Mouse (Mus musculus): ENCODE results near the gene Arhgef10l.

The Arhgef10l gene

DNA sequence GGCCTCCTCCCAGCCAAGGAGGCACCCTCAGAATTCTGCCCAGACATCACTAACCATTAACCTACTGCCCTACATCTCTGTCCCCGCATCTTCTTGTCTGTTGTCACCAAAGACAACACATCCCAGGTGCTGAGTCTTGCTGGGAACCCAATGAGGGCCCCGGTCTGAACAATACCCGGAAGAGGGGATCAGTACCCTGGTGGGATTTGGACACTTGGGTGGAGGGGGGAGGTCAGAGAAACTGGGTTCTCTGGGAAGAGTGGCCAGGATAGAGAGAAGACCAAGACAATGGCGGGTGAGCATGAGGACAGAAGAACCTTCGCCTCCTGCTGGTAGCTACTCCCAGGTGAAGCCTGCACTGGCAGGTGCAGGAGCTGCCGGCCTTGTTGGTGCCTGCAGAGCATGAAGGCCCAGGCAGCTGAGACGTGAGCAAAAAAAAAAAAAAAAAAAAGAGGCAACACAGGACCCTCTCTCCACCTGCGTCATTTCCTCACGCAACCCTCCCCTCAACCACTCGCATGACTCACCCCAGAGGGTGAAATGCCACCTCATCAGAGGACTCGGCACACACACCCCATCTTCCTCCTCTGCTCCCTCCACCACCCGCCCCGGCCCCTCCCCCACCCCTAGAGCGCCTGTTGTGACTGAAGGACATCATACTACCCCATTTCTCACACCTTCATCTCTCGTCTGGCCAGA lies 83.3 kb downstream of the Arhgef10l start:
- in situ Hi-C loops (cut with MboI; ENCODE audit: unreplicated experiment in 2 of 2) = no loop called here

GRCm38 (mm10) chr4:140581730-140582389 lies 84.0 kb downstream of the Arhgef10l start:
- in situ Hi-C loops (cut with MboI; ENCODE audit: unreplicated experiment in 2 of 2) = no loop called here

DNA sequence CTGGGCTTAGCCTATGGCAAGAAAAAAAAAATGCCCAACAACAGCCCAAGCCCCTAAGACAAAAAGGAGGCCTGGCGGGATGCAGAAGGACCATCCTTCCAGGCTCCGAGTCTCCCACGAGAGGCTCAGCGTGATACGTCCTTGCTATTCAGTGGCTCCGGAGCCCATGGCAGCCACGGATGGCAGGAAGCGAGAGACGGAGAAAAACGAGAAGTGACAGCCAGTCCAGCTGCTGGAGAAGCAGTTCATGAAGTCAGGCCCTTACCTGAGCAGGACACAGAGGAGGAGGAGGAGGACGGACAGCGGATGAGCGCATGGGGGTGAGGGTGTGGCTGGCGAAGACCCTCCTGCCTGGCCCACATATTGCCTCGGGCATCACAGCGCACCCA lies 84.5 kb downstream of the Arhgef10l start:
- in situ Hi-C loops (cut with MboI; ENCODE audit: unreplicated experiment in 2 of 2) = no loop called here

DNA sequence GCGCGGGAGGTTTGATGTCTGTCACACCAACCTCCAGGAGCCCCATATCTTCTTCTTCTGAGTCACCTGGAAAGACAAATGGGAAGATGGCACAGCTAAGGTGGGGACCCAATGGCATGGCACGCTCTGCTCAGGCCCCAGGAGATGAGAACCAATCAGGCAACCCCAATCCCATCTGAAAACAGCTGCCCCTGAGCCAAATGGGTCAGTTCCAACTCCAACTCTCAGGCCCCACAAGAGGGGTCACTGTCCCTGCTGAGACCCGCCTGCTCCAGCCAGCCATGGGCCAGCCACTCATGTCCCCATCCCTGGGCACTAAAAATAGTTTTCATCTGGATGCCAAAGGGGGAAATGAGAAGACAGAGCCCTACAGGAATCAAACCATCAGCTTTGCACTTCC lies 84.9 kb downstream of the Arhgef10l start:
- in situ Hi-C loops (cut with MboI; ENCODE audit: unreplicated experiment in 2 of 2) = no loop called here

DNA sequence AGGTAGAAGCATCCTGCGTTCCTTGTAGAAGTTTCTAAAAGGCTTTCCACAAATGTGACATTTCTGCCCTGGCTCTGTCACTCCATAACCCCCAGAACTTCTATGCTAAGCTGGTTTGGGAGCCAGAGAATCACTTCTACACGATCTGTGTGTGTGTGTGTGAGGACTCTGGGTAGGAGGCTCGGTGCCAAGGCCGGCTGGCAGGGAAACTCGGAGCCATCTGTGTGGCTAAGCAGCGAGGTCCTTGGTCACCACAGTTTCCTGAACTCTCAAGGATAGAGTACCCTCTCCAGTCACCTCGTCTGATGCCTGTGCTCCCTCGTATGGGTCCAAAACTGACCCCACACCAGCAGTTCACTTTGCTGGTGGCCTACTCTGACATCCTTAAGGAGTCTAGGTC lies 86.2 kb downstream of the Arhgef10l start:
- in situ Hi-C loops (cut with MboI; ENCODE audit: unreplicated experiment in 2 of 2) = no loop called here

GRCm38 (mm10) chr4:140579149-140579548 lies 86.7 kb downstream of the Arhgef10l start:
- in situ Hi-C loops (cut with MboI; ENCODE audit: unreplicated experiment in 2 of 2) = no loop called here

GRCm38 (mm10) chr4:140576628-140577027 lies 89.2 kb downstream of the Arhgef10l start:
- in situ Hi-C loops (cut with MboI; ENCODE audit: unreplicated experiment in 2 of 2) = no loop called here

- in situ Hi-C loops (cut with MboI; ENCODE audit: unreplicated experiment in 2 of 2) = loop anchor here (25.0 kb wide), 2 partner anchors 162 to 913 kb away; partner anchors contain the start of genes Padi6 (in 1 of the 2) and Tas1r2 (in 1 of the 2)
These were observed 90.9 kb downstream of the Arhgef10l start for GRCm38 (mm10) chr4:140574863-140575262.

- in situ Hi-C loops (cut with MboI; ENCODE audit: unreplicated experiment in 2 of 2) = loop anchor here (25.0 kb wide), 2 partner anchors 165 to 910 kb away; partner anchors contain the start of genes Padi6 (in 1 of the 2) and Tas1r2 (in 1 of the 2)
These were observed 93.4 kb downstream of the Arhgef10l start for GRCm38 (mm10) chr4:140572376-140572775.

DNA sequence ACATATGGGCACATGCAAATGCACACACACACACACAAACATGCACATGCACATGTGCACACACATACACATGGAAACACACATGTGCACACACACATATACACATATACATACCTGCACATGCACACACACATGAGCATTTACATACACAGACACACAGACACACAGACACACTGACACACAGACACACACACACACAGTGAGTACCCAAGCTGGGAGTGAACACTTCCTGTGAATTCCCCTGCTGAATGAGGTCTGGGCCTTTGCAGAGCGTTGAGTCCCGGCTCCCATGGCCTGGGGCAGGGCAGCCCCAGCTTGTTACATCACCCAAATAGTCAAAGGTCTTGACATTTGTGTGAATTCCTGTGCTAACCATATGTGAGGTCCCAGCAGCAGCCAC lies 96.4 kb downstream of the Arhgef10l start:
- in situ Hi-C loops (cut with MboI; ENCODE audit: unreplicated experiment in 2 of 2) = loop anchor here (10.0 to 25.0 kb wide), 3 partner anchors 105 to 907 kb away; partner anchors contain the start of genes Padi6 (in 1 of the 2) and Tas1r2 (in 1 of the 2)

DNA sequence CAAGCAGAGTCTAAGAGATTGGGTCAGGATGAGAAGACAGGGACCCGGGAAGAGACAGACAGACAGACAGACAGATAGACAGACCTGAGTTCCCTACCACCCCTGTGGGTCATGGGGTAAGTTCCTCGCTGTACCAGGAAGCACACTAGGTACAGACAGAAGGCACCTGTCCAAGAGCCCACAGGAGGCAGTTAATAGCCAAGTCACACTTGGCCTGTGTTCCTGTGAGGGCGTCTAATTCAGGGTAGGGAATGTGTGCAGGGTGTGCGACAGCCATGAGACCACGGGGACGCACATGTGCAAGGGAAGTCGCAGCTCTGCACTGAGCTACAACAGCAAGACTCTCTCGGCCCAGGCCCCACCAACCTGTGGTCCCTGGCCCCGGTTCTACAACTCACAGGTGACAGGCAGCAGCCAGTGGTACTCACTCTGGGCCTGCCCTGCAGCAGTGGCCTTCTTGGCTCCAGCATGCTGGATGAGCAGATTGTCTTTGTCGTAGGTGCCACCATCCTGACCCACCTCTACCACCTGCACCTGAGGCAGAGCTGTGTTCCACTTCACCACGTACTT lies 97.8 kb downstream of the Arhgef10l start:
- in situ Hi-C loops (cut with MboI; ENCODE audit: unreplicated experiment in 2 of 2) = loop anchor here (10.0 to 25.0 kb wide), 3 partner anchors 107 to 906 kb away; partner anchors contain the start of genes Padi6 (in 1 of the 2) and Tas1r2 (in 1 of the 2)

DNA sequence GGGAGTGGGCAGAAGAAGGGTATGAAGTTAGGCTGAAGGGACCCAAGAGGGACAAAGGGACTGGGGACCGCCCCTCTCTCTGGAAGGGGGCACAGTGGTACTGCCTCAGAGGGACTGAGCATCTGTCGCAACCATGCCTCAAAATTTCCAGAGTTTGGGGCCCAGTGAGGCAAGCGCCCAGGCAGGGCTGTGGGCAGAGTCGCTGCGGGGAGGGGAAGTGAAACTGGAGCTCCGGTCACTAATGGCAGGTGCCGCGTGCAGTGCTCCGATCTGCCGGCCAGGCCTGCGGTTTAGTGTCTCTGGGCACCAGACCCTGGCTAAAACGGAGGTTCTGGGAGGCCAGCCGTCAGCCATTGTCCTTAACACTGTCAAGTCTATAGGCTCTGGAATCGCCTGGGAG lies 99.0 kb downstream of the Arhgef10l start:
- in situ Hi-C loops (cut with MboI; ENCODE audit: unreplicated experiment in 2 of 2) = loop anchor here (10.0 to 25.0 kb wide), 3 partner anchors 108 to 904 kb away; partner anchors contain the start of genes Padi6 (in 1 of the 2) and Tas1r2 (in 1 of the 2)

DNA sequence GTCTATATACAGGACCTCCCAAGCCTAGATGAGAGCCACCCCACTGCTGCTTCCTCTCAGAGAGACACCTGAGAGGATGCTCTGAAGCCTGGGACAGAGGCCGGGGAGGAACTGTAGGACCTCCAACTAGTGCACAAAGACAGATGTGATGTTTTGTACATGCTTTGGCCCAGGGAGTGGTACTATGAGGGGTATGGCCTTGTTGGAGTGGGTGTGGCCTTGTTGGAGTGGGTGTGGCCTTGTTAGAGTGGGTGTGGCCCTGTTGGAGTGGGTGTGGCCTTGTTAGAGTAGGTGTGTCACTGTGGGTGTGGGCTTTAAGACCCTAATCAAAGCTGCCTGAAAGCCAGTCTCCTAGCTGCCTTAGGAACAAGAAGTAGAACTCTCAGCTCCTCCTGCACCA lies 101.4 kb downstream of the Arhgef10l start:
- in situ Hi-C loops (cut with MboI; ENCODE audit: unreplicated experiment in 2 of 2) = loop anchor here (10.0 to 25.0 kb wide), 3 partner anchors 110 to 902 kb away; partner anchors contain the start of genes Padi6 (in 1 of the 2) and Tas1r2 (in 1 of the 2)

- in situ Hi-C loops (cut with MboI; ENCODE audit: unreplicated experiment in 2 of 2) = loop anchor here (10.0 to 25.0 kb wide), 3 partner anchors 112 to 900 kb away; partner anchors contain the start of genes Padi6 (in 1 of the 2) and Tas1r2 (in 1 of the 2)
These were observed 103.2 kb downstream of the Arhgef10l start for GRCm38 (mm10) chr4:140562461-140563178.

DNA sequence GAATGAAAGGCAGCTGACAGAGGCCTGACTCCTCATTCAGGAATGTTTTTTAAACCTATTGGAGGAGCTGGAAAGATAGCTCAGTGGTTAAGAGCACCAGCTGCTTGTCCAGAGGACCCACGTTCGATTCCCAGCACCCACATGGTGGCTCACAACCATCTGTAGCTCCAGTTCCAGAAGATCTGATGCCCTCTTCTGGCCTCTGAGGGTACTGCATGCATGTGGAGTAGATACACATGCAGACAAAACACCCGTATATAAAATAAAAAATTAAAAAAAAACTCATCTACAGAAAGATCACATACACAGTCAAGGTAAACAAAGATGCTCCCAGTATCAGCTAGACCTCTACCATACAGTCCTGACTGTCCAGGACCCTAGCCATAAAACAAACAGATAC lies 104.1 kb downstream of the Arhgef10l start:
- in situ Hi-C loops (cut with MboI; ENCODE audit: unreplicated experiment in 2 of 2) = loop anchor here (10.0 to 25.0 kb wide), 3 partner anchors 113 to 899 kb away; partner anchors contain the start of genes Padi6 (in 1 of the 2) and Tas1r2 (in 1 of the 2)

GRCm38 (mm10) chr4:140559862-140560261 lies 106.0 kb downstream of the Arhgef10l start:
- in situ Hi-C loops (cut with MboI; ENCODE audit: unreplicated experiment in 2 of 2) = loop anchor here (10.0 to 25.0 kb wide), 4 partner anchors 115 to 898 kb away; partner anchors contain the start of genes Padi6 (in 1 of the 2) and Tas1r2 (in 1 of the 2)

DNA sequence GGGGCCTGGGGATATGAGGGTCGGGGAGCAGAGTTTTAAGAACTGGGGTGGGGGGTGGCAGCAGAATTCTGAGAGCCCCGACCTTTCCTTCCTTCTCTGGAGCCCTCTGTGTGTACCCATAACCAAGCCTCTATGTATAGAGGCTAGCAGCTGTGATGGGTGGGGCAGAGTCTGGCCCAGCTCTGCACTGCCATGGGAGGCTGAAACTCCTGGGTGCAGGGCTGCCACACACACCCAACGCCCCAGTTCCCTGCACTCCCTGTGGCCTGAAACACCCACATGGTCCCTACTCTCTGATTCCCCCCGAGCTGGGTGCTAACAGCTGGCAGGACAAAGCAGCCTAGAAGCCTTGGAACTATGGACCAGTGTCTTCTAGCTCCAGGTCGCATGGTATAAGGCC lies 107.6 kb downstream of the Arhgef10l start:
- in situ Hi-C loops (cut with MboI; ENCODE audit: unreplicated experiment in 2 of 2) = loop anchor here (10.0 to 25.0 kb wide), 3 partner anchors 167 to 896 kb away; partner anchors contain the start of genes Padi6 (in 1 of the 2) and Tas1r2 (in 1 of the 2)

GRCm38 (mm10) chr4:140556561-140556960 lies 109.3 kb downstream of the Arhgef10l start:
- in situ Hi-C loops (cut with MboI; ENCODE audit: unreplicated experiment in 2 of 2) = loop anchor here (10.0 to 25.0 kb wide), 3 partner anchors 168 to 894 kb away; partner anchors contain the start of genes Padi6 (in 1 of the 2) and Tas1r2 (in 1 of the 2)

DNA sequence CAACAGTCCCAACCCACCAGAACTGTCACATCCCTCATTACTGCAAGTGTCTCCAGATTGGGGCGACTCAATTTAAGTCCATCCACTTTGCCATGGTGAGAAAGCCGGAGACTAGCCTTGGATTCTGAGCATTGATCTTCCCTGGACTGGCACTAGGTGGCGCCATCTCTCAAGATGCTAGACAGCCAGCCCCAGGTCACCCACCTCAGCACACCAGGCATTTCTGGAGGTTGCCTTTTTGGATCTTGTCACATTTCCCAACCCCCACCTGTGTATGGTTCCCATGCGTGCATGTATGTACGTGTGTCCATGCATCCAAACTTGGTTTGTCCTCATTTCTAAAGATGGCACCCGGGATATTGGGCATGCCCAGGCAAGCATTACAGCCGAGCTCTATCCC lies 110.5 kb downstream of the Arhgef10l start:
- in situ Hi-C loops (cut with MboI; ENCODE audit: unreplicated experiment in 2 of 2) = loop anchor here (10.0 to 25.0 kb wide), 3 partner anchors 170 to 893 kb away; partner anchors contain the start of genes Padi6 (in 1 of the 2) and Tas1r2 (in 1 of the 2)
